Mouse (Mus musculus): Measurements from ENCODE around the gene 3110040N11Rik.

- TF ChIP-seq CTCF (IDR thresholded peaks at IDR 0.05; ENCODE audit: extremely low read depth, insufficient read depth, insufficient read length, insufficient replicate concordance) (no peak), POLR2A (IDR thresholded peaks at IDR 0.05; ENCODE audit: low read depth, low read length) (no peak)
Observed at GRCm38 (mm10) chr7:81835430-81835829, 46.2 kb upstream of the 3110040N11Rik start.
